Mouse (Mus musculus) cerebellum, adult 11 months (tissue): Measurements from ENCODE around the gene Sult2b1.

ENCODE experiments used
- DNase-seq: peaks from one replicate; pipeline ENCODE4 v3.0.0; 2022

The Sult2b1 gene

GRCm38 (mm10) chr7:45689800-45690199 lies 94.7 kb downstream of the Sult2b1 start:
- DNase-seq, result no peak

GRCm38 (mm10) chr7:45689099-45689498 lies 95.4 kb downstream of the Sult2b1 start:
- DNase-seq, result no peak

- no peak for DNase-seq
These were observed 97.6 kb downstream of the Sult2b1 start for GRCm38 (mm10) chr7:45686841-45687240.

GRCm38 (mm10) chr7:45685811-45686210 lies 98.7 kb downstream of the Sult2b1 start:
- DNase-seq, result no peak

GRCm38 (mm10) chr7:45683396-45684050 lies 100.9 kb downstream of the Sult2b1 start, which contains the start of gene Ntn5:
Gene Ntn5 (plus strand): TSS chr7:45684022.
- no peak for DNase-seq

GRCm38 (mm10) chr7:45682144-45683126 lies 102.0 kb downstream of the Sult2b1 start:
- peak; percentile 85 for DNase-seq

- DNase-seq, result no peak
These were observed 103.3 kb downstream of the Sult2b1 start for GRCm38 (mm10) chr7:45681046-45681736.
